Mouse (Mus musculus): ENCODE measurements around the gene Trak1. TPM values are rescaled to one million over a fixed set of nuclear protein-coding genes. Genes with fewer than 3 reads are reported as not detected.

Trak1 gene
- polyA plus RNA-seq, 1 experiment, result 31.0 TPM

DNA sequence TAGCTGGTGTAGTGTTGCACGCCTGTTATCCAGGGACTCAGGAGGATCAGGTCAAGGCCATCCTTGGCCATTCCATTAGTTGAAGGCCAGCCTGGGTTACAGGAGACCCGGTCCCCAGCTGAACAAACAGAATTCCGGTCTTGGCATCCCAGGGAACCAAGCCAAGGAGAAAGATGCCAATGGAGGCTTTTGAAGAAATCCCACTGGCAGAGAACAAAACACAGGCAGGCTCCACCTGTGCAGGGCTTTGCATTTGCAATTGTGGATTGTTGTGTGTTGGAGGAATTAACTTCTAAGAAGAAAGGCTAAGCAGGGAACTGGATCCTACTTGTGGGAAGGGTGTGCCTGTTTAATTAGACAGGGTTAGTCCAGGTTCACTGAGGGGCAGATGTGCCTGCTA, 47.0 kb downstream of the Trak1 start:
- Histone ChIP-seq H3K27me3 (ENCODE audit: control insufficient read depth, insufficient read depth, low read length) (no peaks in the 10 kb centered on the region), H3K27ac (ENCODE audit: insufficient read depth, low read length) (no peak overlapping the region), H3K36me3 (ENCODE audit: control insufficient read depth, insufficient read depth, low read length) (peaks cover 2% of the 10 kb centered on the region; the same call in 1 of the 2 replicates), H3K4me3 (ENCODE audit: extremely low read depth, insufficient read depth, insufficient read length) (no peak overlapping the region), H3K4me1 (ENCODE audit: control insufficient read depth, insufficient read depth, insufficient read length) (peaks cover 13% of the 10 kb centered on the region; the same call in 1 of the 2 replicates)
- DNase-seq (ENCODE audit: low read depth in 1 of 2, low spot score in 2 of 2), result no peak
- TF ChIP-seq POLR2A (IDR thresholded peaks at IDR 0.05; ENCODE audit: low read depth, low read length), result no peak
- no peak for TF ChIP-seq CTCF (IDR thresholded peaks at IDR 0.05; ENCODE audit: extremely low read depth, insufficient read depth, insufficient read length, insufficient replicate concordance)
- WGBS, result 87% methylated on average over 3 of the region's 3 CpGs

DNA sequence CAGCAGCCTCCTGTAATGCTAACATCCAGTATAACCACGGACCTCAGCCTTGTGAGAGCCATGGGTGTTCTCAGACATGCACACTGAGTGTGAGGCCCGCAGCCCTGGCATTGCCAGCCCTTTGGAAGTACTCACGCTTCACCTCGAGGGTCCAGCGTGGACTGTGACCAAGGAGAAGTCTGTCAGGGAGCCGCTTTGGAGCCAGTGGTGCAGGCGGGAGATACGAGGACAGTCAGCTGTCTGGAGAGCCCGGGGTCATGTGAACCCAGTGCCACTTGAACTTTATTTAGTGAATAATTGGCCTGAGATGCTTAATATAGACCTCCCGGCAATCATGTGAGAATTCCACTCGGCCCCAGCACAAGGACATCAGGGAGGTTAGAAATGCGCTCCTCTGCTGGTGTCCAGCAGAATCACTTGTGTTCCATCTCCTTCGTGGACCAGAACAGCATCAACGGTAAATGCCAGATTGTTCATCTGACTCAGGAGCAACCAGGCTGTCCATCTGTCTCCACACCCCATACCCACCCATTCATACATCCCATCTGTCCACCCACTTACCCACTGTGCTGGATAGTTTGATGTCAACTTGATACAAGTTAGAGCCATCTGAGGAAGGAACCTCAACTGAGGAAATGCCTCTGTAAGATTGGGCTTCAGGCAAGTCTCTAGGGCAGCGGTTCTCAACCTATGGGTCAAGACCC, 48.3 kb downstream of the Trak1 start:
- DNase-seq (ENCODE audit: low read depth in 1 of 2, low spot score in 2 of 2), result no peak
- 91% methylated on average over 15 of the region's 15 CpGs for WGBS
- Histone ChIP-seq H3K4me3 (ENCODE audit: extremely low read depth, insufficient read depth, insufficient read length) (no peak overlapping the region), H3K27me3 (ENCODE audit: control insufficient read depth, insufficient read depth, low read length) (no peaks in the 10 kb centered on the region), H3K36me3 (ENCODE audit: control insufficient read depth, insufficient read depth, low read length) (peaks cover 2% of the 10 kb centered on the region; the same call in 1 of the 2 replicates), H3K4me1 (ENCODE audit: control insufficient read depth, insufficient read depth, insufficient read length) (peaks cover 13% of the 10 kb centered on the region; the same call in 1 of the 2 replicates), H3K27ac (ENCODE audit: insufficient read depth, low read length) (no peak overlapping the region)
- TF ChIP-seq CTCF (IDR thresholded peaks at IDR 0.05; ENCODE audit: extremely low read depth, insufficient read depth, insufficient read length, insufficient replicate concordance) (no peak), POLR2A (IDR thresholded peaks at IDR 0.05; ENCODE audit: low read depth, low read length) (no peak)

DNA sequence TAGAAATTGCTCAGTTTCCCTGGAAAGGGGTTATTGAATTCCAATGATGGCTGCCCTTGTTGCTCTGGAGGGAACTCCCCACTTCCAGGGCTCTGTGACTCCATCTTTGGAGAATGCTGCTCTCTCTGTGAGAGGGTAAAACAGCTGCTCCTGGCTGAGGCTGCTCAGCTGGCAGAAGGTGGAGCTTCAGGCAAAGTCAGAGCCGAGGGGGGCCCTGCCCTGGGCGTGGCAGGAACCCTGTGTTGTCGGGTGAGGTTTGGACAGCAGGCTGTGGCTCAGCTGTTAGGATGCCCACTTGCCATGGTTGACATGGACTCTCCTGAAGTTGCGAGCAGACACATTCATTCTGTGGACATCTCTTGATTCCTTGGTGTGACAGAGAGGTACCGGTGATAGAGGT, 49.3 kb downstream of the Trak1 start:
- H3K27me3 ChIP-seq (ENCODE audit: control insufficient read depth, insufficient read depth, low read length), result no peaks in the 10 kb centered on the region
- no peak for TF ChIP-seq POLR2A (IDR thresholded peaks at IDR 0.05; ENCODE audit: low read depth, low read length)
- no peak for TF ChIP-seq CTCF (IDR thresholded peaks at IDR 0.05; ENCODE audit: extremely low read depth, insufficient read depth, insufficient read length, insufficient replicate concordance)
- no peak overlapping the region for H3K4me3 ChIP-seq (ENCODE audit: extremely low read depth, insufficient read depth, insufficient read length)
- no peak overlapping the region for H3K27ac ChIP-seq (ENCODE audit: insufficient read depth, low read length)
- 55% methylated on average over 5 of the region's 5 CpGs for WGBS
- no peak for DNase-seq (ENCODE audit: low read depth in 1 of 2, low spot score in 2 of 2)
- H3K36me3 ChIP-seq (ENCODE audit: control insufficient read depth, insufficient read depth, low read length), result peaks cover 2% of the 10 kb centered on the region; the same call in 1 of the 2 replicates
- H3K4me1 ChIP-seq (ENCODE audit: control insufficient read depth, insufficient read depth, insufficient read length), result peaks cover 13% of the 10 kb centered on the region; the same call in 1 of the 2 replicates

DNA sequence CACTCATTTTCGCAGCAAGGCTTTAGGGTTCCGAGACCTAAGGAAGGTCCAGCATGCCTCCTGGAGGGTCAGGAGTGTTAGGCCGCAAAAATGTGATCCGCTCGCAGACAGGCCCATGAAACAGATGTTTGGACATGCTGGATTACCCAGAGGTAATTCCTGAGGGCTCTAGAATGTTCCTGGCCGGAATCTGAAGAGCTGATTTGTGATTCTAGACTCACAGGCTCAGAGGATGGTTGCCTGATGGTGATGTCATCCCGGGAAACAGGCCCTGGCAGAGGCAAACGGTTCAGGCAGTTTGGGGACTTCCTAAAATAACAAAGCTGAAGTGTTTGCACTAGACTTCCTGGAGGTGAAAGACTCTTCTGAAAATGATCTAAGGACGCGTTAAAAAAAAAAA, 50.7 kb downstream of the Trak1 start:
- H3K27ac ChIP-seq (ENCODE audit: insufficient read depth, low read length), result no peak overlapping the region; the same call in 1 of the 2 replicates
- 47% methylated on average over 10 of the region's 10 CpGs for WGBS
- no peak for DNase-seq (ENCODE audit: low read depth in 1 of 2, low spot score in 2 of 2)

DNA sequence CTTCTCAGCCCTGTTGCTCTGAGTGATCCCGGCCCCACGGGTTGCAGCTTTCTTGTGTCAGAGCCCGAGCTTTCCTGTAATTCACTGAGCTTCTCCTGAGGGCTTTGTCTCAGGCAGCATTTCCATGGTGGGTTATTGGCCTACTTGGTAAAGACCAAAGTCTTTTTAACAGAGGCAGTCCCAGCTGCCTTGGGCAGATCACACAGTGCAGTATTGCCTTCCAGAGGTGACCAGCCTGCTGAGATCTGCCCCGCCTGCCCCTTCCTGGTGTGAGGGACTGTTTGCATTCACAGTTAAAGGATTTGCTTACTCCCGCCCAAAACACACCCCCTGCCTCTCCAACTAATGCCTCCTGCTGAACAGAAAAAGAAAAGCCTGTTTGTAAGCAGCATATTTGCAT, 51.2 kb downstream of the Trak1 start:
- Histone ChIP-seq H3K4me1 (ENCODE audit: control insufficient read depth, insufficient read depth, insufficient read length) (peaks cover 13% of the 10 kb centered on the region; the same call in 1 of the 2 replicates), H3K4me3 (ENCODE audit: extremely low read depth, insufficient read depth, insufficient read length) (no peak overlapping the region), H3K27ac (ENCODE audit: insufficient read depth, low read length) (peak overlapping the region; percentile 40; the same call in 1 of the 2 replicates), H3K36me3 (ENCODE audit: control insufficient read depth, insufficient read depth, low read length) (no peaks in the 10 kb centered on the region), H3K27me3 (ENCODE audit: control insufficient read depth, insufficient read depth, low read length) (no peaks in the 10 kb centered on the region)
- TF ChIP-seq POLR2A (IDR thresholded peaks at IDR 0.05; ENCODE audit: low read depth, low read length), result no peak
- TF ChIP-seq CTCF (IDR thresholded peaks at IDR 0.05; ENCODE audit: extremely low read depth, insufficient read depth, insufficient read length, insufficient replicate concordance), result no peak
- WGBS, result 29% methylated on average over 5 of the region's 5 CpGs
- DNase-seq (ENCODE audit: low read depth in 1 of 2, low spot score in 2 of 2), result no peak

More for the DNA sequence above, 50.7 kb downstream of the Trak1 start:
- H3K27me3 ChIP-seq (ENCODE audit: control insufficient read depth, insufficient read depth, low read length), result no peaks in the 10 kb centered on the region
- H3K4me1 ChIP-seq (ENCODE audit: control insufficient read depth, insufficient read depth, insufficient read length), result peaks cover 13% of the 10 kb centered on the region; the same call in 1 of the 2 replicates
- no peaks in the 10 kb centered on the region for H3K36me3 ChIP-seq (ENCODE audit: control insufficient read depth, insufficient read depth, low read length)
- no peak overlapping the region for H3K4me3 ChIP-seq (ENCODE audit: extremely low read depth, insufficient read depth, insufficient read length)
- TF ChIP-seq CTCF (IDR thresholded peaks at IDR 0.05; ENCODE audit: extremely low read depth, insufficient read depth, insufficient read length, insufficient replicate concordance), result no peak

DNA sequence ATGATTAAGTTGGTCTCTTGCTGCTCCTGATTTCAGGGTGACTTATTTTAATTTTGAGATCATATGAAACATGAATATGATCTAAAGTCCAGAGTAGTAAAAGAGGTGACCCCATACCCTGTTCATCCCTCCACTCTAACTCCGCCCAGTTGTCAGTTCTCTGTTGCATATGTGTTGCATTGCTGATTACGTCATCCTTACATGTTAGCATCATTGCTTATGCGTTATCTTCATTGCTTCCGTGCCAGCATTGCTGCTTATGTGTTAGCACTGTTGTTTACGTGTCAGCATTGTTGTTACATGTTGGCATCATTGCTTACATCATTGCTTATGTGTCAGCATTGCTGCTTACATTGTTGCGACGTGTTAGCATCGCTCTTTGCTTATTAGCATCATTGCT, 51.8 kb downstream of the Trak1 start:
- Histone ChIP-seq H3K4me3 (ENCODE audit: extremely low read depth, insufficient read depth, insufficient read length) (no peak overlapping the region), H3K4me1 (ENCODE audit: control insufficient read depth, insufficient read depth, insufficient read length) (peaks cover 13% of the 10 kb centered on the region; the same call in 1 of the 2 replicates), H3K27me3 (ENCODE audit: control insufficient read depth, insufficient read depth, low read length) (no peaks in the 10 kb centered on the region), H3K27ac (ENCODE audit: insufficient read depth, low read length) (no peak overlapping the region), H3K36me3 (ENCODE audit: control insufficient read depth, insufficient read depth, low read length) (no peaks in the 10 kb centered on the region)
- no peak for DNase-seq (ENCODE audit: low read depth in 1 of 2, low spot score in 2 of 2)
- TF ChIP-seq CTCF (IDR thresholded peaks at IDR 0.05; ENCODE audit: extremely low read depth, insufficient read depth, insufficient read length, insufficient replicate concordance) (no peak), POLR2A (IDR thresholded peaks at IDR 0.05; ENCODE audit: low read depth, low read length) (no peak)
- WGBS, result 93% methylated on average over 8 of the region's 8 CpGs

DNA sequence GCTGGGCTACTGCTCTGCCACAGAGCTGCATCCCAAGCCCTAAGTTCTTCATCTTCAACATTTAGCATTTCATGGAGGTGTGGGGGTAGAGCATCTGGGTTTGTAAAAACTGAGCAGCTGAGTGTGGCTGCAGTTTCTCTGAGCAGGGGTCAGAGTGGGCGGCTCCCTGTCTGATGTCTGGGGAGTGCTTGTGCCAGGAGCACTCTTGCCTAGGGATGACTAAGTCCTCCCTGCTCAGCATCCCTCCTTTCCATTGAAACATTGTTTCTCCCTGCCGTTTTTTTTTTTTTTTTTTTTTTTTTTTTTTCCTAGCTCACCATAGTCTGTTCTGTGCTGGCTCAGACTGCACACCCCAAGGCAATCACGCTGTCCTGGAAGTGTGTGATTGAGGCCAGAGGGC, 53.3 kb downstream of the Trak1 start:
- H3K4me3 ChIP-seq (ENCODE audit: extremely low read depth, insufficient read depth, insufficient read length), result no peak overlapping the region
- H3K4me1 ChIP-seq (ENCODE audit: control insufficient read depth, insufficient read depth, insufficient read length), result peaks cover 13% of the 10 kb centered on the region; the same call in 1 of the 2 replicates
- TF ChIP-seq POLR2A (IDR thresholded peaks at IDR 0.05; ENCODE audit: low read depth, low read length), result no peak
- TF ChIP-seq CTCF (IDR thresholded peaks at IDR 0.05; ENCODE audit: extremely low read depth, insufficient read depth, insufficient read length, insufficient replicate concordance), result no peak
- H3K36me3 ChIP-seq (ENCODE audit: control insufficient read depth, insufficient read depth, low read length), result no peaks in the 10 kb centered on the region
- no peak overlapping the region for H3K27ac ChIP-seq (ENCODE audit: insufficient read depth, low read length)
- 67% methylated on average over 3 of the region's 3 CpGs for WGBS
- no peaks in the 10 kb centered on the region for H3K27me3 ChIP-seq (ENCODE audit: control insufficient read depth, insufficient read depth, low read length)
- DNase-seq (ENCODE audit: low read depth in 1 of 2, low spot score in 2 of 2), result no peak
